Mouse (Mus musculus) adrenal gland, adult (tissue): Measurements from ENCODE around the gene Thrb.

Experiments
- DNase-seq, 2 experiments: peaks; one replicate each; pipeline ENCODE4 v3.0.0; 2022 to 2023; ENCODE audit warnings: low spot score in 1 of 2; ENCODE audit not compliant: inconsistent age in 2 of 2

Gene Thrb

DNA sequence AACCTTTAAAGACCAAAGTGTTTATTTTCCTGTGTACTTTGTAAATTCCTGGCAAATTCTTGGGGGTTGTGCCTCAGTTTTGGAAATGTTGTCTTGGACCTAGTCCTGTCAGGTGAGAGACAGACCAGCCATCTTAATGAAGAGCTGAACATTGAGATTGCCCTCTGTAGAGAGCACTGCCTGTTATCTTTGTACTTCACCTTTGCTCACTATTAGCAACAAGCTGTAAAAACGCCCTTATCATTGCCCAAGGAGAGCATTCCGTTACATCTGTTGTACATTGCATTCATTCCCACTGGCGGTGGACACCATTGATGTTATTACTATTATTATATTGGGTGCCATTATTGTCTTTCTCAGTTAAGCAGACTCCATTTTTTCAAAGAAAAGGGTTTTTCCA lies 40.2 kb downstream of the Thrb start:
- DNase-seq: no peak

DNA sequence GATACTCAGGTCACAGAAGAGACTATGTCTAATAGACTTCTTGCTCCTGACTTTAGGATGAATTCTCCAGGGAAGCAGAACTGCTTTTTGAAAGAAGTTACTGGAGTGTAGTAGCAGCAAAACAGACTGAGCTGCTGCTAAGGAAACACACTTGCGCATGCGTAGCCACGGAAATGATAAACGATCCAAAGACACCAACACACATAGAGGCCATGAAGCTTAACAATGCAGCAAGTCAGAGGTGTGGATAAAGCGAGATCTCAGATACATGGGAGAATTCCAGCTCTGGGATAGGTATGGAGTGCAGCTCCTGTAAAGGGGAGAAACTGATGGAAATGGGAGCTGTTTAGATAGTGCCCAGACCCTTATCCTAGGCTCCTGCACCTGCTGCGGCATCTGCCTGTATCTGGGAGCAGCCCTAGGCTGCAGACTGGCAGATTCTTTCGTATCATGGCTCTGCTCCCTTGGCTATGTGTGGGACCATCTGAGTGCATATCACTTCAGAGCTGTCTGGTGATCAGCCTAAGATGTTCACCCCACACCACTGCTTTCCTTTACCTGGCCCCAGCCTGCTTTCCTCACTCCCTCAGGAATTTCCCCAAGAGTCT lies 53.3 kb downstream of the Thrb start:
- DNase-seq: no peak

DNA sequence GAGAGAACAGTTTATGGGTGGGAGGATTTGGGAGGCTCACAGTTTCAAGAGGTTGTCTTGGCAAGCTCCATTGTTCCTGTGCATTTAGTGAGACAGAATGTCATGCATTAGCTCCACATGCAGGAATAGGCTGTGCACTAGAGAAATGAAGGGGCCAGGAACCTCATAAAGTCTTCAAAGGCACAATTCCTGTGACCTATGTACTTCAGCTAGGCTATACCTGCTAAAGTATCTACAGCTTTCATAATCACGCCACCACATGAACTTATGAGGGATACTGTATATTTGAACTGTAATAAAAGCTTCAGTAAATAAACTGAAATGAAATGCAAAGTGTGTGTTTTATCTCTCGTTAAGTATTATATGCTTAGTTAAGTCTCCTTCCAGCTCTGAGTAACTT lies 59.4 kb downstream of the Thrb start:
- DNase-seq: no peak

DNA sequence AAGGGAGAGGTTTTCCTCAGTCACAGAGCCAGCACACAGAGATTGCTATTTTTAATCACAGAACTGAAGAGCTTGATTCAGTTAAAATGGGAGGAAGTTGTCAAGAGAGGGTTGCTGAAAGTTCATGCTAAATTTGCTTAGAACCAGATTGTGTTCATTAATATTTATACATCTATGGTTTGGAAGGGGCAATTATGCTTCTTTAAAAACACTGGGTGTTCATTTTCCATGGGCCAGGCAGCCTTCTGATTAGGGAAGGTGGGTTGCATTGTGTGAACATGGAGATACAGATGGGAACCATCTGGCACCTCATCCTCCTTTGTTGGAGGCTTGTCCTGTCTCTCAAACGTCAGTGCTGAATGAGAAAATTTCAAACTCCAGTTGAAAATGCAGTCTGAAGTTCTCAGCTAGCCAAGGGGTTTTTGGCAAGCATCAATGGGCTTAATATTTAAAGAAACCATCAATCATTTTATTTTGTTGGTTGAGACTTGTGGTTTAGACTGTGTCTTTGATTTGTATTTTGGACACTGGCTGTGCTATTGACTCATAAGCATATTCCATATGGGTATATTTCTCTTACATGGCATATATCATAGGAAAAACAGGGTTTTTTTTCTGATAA lies 62.9 kb downstream of the Thrb start:
- DNase-seq: no peak

DNA sequence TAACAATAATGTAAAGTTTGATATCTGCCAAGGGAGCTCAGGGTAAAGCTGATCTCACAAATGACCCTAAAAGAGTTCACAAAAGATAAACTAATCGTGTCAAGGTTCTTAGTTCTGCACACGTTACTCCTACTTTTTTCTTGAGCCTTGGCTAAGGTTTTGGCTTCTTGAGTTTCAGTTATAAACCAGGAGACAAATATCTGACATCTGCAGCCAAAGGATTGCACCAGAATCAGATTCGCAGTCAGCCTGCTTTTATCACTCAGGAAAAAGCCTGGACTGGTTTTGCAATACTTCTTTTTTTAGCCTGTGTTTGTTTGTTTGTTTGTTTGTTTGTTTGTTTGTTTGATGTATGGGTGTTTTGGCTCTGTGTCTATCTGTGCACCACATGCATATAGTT lies 64.5 kb downstream of the Thrb start:
- peak in 1 of 2 experiments; percentile 54 for DNase-seq

DNA sequence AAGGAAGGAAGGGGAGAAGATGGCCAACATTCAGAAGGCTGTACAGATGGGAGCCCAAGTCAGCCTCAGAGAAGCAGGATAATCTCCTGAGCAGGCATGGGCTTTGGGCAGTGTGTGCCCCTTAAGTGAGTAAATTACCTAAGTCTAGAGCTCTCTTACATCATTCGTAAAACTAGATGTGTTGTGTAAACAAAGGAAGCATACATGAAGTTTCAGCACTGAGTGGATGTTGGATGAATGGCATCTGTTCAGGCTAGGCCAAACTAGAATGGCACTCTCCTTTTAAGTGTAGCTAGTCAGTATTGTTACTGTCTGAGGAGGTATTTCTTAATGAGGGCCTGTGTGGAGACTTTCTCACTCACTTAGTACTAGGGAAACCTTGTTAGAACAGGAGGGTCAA lies 66.8 kb downstream of the Thrb start:
- DNase-seq: no peak

DNA sequence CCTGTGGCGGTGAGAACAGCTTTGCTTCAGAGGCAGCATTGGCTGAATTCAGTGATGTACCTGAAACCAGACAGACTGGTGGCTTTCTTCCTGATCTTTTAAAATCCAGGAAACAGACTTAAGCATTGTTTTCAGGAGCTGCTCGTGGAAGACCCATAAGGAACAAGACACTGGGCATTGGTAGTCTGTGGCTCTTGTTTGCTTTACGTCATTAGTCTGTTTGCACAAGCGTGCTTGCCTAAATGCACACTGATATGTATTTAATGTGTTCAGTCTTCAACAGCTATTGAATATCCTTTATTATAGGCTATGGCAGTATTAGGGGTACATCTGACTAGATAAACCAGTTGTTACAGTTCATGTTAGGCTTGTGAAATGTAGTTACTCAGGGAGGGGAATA lies 67.8 kb downstream of the Thrb start:
- no peak for DNase-seq

DNA sequence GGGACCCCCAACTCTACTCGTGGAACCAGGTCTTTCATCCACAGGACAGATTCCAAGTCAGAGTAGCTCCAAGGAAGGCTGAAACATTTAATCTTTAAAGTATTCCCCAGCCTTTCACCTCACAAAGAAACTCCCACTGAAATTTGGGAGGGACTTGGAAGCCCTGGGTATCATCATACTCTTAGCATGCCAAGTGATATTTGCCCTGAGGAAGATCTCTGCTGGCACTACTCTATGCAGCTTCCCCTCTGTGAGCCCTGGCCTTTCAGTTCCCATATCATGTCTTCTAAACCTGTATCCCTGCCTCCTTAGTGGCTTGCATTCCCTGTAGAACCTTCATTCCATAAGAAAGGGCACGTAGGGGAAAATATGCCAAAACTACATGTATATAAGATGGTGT lies 68.8 kb downstream of the Thrb start:
- no peak for DNase-seq

DNA sequence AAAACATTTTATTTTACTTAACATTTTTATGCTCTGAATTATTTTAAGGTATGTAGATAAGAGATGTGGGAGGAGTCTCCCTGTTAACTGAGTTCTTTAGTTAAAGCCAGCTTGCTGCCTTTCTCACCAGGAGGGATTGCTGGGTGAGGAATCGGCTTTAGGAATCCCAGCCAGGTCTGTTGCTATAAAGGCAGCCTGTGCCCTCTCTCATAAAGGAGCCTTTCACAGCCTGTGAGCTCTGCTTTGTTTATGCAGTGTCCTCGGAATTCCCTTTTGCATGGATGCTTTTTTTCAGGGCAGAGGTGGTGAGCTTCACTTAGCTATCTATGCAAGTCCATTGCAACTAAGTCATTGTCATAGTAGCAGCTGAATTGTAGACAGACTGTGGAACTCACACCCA lies 71.0 kb downstream of the Thrb start:
- DNase-seq: no peak

DNA sequence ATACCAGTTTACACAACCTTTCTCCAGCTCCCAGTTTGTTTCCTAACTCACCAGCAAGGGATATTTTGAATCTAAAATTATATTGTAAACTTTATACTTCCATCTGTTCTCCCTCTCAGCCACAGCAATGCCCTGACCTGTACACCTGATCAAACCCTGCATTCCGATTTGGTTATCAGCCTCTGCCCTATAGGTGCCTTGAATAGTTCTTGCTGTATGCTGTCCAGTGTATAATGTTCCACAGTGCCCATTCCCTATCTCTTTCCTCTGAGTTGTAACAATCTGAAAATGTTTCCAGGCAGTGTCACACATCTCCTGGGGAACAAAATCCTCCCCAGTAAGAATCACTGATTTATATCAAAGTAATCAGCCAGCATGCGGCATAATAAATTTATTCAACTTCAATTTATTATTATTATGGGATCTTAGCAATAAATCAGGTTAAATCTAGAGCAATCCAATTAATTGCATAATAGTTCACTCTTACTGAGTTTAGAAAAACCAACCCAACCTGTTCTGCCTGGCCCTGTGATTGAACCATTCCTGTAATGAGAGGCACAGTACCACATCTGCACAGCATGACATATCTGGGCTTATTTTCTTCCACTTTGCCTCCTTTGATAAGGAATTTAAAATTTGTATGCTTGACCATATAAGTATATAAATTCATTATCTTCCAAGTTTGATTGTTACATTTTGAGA lies 73.2 kb downstream of the Thrb start:
- DNase-seq: peak in 1 of 2 experiments; percentile 46

DNA sequence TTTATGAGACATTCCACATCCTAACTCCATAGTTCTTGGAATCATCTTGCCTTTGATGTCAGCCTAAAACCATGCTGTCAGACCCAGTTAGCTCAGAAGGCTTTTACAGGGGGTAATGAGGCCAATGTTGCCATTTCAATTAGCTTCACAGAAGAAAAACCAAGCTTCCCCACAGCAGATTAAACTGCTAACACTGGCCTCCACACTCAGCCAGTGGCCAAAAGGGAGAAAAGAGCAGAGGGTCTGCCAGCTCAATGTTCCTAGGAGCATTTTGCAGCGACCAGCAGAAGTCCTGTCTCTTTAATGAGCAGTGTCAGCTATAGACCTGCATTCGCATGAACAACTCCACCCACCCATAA lies 73.7 kb downstream of the Thrb start:
- DNase-seq: no peak

DNA sequence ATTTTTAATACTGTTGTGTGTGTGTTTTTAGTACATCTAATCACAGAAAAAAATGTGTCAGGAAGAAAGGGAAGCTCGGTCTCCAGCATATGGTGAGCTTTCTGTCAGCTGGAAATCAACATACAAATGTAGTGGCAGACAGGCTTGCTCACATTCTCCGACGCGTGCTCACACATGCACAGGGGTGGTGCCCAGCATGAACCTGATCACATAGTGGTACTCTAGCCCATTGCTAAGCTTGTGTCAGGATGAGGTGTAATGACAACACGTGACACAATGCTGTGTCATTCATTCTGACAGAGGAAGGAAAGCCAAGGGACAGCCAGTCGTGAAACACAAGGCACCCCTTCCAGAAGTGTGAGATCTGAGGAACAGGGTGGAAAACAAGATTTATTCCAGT lies 75.4 kb downstream of the Thrb start:
- DNase-seq: no peak

DNA sequence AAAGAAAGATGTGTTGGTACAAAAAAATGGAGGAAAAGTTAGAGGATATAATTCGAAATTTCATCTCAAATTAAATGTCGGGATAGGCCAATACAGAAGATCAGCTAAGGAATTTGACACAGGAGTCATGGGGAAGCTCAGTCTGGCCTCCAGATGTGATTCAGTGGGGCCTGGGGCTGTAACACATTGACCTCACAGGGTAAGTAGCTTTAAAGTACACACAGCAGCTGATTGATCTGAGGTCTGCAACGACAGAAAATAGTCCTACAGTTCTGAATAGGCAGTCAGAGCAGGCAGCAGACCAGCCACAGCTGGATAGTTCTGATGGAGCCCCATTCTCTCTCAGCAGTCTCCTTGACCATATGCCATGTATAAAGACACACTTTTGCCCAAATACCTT lies 80.8 kb downstream of the Thrb start:
- no peak for DNase-seq

DNA sequence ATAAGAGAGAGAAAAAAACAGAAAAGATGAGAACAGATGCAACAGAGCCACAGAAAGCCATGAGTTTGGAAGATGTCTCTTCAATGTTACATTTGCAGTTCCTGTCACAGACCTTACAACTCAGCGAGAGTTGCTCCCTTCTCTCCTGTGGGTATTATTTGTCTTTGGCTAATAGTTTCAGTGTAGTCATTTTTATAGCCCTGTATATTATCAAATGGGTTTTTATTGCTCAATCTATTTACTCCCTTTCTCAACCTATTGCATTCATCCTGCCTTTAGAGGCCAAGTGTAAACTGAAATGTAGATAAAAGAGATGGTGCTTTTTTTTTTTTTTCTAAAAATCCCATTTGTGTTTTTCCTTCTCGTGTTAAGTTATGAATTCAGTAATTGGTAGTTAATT lies 82.2 kb downstream of the Thrb start:
- DNase-seq: peak in 1 of 2 experiments; percentile 44

DNA sequence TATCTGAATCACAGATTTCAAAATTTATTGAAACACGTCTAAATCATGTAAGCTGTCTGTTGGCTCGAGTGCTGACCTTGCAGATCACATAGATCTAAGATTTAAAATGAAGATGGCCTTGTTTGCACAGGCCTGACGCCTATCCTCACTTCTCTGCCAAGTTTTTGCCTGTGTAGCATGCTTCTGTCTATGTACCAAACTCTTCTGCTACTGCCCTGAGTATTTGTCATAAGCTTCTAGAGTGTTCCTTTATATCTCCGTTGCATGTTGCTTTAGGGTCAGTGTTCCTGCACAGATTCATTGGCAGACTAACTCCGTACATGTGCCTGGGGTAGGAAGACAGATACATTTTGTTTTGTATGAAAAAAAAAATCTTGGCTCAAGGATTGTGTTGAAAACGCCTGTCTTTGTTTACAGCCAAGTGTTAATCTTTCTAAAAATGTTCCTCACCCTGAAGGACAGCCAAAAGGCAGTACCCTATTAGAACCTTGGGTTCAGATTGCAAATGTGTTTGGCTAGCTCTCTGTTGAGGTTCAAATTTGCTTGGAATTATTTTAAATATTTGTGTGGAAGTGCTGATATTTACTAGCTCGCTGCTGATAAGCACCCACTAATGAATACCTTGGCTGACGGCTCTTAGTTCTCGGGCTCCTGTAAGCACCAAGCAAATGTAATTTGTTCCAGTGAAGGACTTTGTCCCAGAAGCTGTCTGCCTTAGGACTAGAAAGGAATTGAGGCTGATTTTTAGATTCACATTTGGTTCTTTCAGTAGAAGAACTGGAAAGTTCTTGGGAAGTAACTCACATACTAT lies 83.0 kb downstream of the Thrb start:
- peak; percentile 42 to 89 for DNase-seq

DNA sequence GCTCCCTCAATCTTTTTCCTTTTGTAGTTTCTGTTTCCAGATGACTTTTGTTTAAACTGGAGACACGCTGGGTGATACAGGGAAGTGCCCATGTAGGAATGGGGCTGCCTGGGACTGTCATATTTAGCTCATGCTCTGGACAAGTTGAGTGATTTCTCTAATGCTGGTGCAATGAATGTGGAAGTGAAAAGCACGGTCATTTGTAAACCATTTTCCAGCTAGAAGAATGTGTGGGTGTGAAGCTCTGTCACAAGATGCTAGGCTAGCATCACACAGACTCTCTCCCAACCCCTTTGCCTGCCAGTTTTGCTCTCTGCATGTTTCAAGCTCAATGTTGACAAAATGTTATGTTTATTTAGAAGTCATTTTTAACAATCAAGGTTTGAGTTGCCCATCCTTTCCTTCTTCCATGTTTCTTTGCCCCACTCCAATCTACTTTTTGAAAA lies 83.7 kb downstream of the Thrb start:
- DNase-seq: peak in 1 of 2 experiments; percentile 44

DNA sequence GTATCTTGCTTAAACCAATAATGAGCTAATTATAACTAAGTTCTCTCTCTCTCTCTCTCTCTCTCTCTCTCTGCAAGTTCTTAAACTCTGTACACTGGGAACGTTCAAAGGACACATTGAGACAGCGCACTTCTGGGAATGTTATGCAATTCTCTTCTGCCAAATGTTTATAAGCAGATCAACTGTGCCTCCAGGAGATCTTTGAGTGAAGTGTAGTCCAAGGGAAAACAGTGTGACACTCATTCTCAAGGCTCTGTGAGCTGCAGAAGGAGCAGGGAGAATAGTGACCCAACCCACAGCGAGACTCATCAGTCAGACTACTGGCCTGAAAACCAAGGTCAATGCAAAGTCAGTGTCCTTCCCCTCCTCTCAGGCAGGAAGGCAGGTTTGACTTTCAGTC lies 87.9 kb downstream of the Thrb start:
- peak; percentile 53 to 87 for DNase-seq

DNA sequence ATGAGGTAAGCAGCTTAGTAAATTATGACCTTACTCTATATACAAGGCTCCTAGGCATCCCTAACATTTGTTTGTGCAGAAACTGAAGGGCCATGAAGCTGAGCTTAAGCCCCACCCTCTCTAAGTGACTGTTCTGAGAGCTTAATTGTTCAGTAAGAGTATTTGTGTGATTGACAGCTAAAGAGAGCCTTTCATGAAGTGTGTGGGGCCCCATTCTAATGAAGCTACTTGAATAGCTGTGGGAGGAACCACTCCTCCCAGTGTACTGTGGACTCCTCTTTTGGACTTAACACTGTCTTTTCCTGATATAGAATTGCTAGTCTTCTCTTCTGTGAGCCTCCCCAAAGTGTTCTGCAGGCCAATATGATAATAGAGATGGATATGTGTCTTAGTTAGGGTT lies 88.9 kb downstream of the Thrb start:
- peak in 1 of 2 experiments; percentile 25 for DNase-seq

DNA sequence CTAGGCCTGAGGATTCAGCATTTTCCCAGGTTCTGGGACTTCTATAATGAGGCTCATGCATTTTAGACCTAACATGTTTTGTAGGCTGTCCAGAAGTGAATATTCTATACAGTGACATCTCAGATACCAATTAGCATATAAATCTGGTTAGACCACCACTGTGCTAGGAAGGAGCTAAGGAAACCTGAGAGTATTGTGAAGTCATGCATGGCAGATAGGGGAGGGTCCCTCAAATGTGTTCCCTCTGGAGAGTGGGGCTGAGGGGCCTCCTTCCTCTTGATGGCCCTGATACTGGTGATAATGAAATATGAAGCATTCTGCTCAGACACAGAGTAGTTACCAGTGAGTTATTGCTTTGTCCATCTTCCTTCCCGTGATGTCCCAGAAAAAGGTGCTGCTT lies 91.8 kb downstream of the Thrb start:
- DNase-seq: no peak

DNA sequence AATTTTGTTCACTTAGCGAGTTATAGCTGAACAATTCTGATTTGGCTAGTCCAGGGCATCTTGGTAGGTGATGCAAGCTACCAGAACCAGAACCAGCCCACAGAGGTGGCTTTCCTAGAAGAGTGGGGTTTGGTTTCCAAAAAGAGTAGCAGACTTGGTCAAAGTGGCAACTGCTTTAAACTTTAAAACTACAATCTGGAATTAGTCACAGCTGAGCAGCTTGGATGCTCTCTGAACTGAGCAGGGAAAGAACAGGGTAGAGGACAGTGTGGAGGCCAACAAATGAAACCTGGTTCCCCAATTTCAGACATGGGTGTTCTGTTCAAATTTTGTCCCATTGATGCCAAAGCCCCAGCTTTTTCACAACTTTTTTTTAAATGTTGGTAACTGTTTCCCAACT lies 93.4 kb downstream of the Thrb start:
- peak in 1 of 2 experiments; percentile 28 for DNase-seq

DNA sequence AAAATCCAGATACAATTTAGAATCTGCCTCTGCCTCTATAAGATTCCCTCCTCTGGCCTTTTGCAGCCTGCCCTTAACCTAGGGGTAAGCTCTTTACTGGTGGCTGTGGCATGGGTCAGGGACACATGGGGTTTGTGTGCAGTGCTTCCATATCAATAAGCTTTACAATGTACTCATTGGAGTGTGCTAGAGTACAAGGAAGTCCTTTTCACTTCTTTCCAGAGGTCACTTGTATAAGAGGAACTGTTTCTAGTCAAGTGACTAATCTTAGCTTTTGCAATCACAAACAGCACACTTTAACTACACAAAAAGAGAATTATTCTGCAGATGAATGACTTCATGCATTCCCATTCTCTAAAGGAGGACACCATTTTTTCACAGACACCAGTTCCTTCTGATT lies 96.7 kb downstream of the Thrb start:
- DNase-seq: no peak

DNA sequence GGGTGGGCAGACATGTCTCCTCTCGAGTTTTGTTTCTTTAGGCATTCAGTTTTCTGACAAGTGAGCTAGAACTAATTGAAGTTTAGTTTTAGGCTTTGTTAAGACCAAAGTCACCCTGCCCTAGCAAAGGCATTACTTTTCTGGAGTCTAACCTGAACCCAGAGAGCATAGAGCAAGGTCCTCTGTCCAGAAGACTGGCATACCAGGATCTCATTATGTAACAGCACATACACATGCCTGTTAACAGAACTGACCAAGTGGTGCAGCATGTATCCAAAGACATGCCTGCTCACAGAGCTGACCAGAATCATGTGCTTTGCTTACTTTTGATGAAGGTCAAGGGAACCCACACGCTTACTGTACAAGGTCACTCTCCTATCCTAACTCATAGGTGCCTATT lies 107.9 kb downstream of the Thrb start:
- DNase-seq: peak; percentile 38 to 65
